Mouse (Mus musculus) heart, embryonic 12.5 days (tissue): Measurements from ENCODE around the gene Actr1a. TPM values are rescaled to one million over a fixed set of nuclear protein-coding genes. Genes with fewer than 3 reads are reported as not detected.

Source experiments
- ATAC-seq: fragments of 200-750 bp; cut with Nextera tagmentation; 2 replicates; pipeline ENCODE4 v1.8.0; 2017; ENCODE audit warnings: moderate TSS enrichment, moderate library complexity; ENCODE audit not compliant: insufficient number of reproducible peaks, low FRiP score
- H3K27ac ChIP-seq: fragments of 300-500 bp; sonication (generic); 2 replicates; pipeline ENCODE4 v1.5.1; 2016; ENCODE audit warnings: mild to moderate bottlenecking, moderate library complexity; ENCODE audit not compliant: poor library complexity, severe bottlenecking
- H3K27me3 ChIP-seq: fragments of 300-500 bp; sonication (generic); replicated peaks from 2 replicates; pipeline ENCODE4 v1.6.1; 2016; ENCODE audit warnings: mild to moderate bottlenecking, moderate library complexity
- H3K36me3 ChIP-seq: fragments of 300-500 bp; sonication (generic); 2 replicates; pipeline ENCODE4 v1.6.1; 2016; ENCODE audit warnings: mild to moderate bottlenecking, moderate library complexity
- H3K4me1 ChIP-seq: fragments of 300-500 bp; sonication (generic); replicated peaks from 2 replicates; pipeline ENCODE4 v1.6.1; 2016; ENCODE audit warnings: mild to moderate bottlenecking
- H3K4me2 ChIP-seq: fragments of 300-500 bp; sonication (generic); 2 replicates; pipeline ENCODE4 v1.6.1; 2016; ENCODE audit warnings: mild to moderate bottlenecking, moderate library complexity
- H3K4me3 ChIP-seq: fragments of 300-500 bp; sonication (generic); 2 replicates; pipeline ENCODE4 v1.5.1; 2016; ENCODE audit warnings: mild to moderate bottlenecking
- H3K9ac ChIP-seq: fragments of 300-500 bp; sonication (generic); 2 replicates; pipeline ENCODE4 v1.6.1; 2016; ENCODE audit warnings: mild to moderate bottlenecking, moderate library complexity
- H3K9me3 ChIP-seq: fragments of 300-500 bp; sonication (generic); replicated peaks from 2 replicates; pipeline ENCODE4 v1.6.1; 2016; ENCODE audit warnings: mild to moderate bottlenecking, moderate library complexity
- WGBS: fragments of 180-500 bp; shearing (Covaris S2); methylation state at CpG from one replicate; pipeline ENCODE4 v1.1.7; 2016; 5-methylcytosine and 5-hydroxymethylcytosine counted together
- polyA plus RNA-seq: library from polyadenylated mRNA; unstranded; fragments of >200 nt; fragmentation: Nextera tagmentation; extraction: Ambion mirVana; gene quantifications from 2 replicates; pipeline ENCODE4 v1.2.1, GENCODE M21; 2016

The Actr1a gene
- polyA plus RNA-seq, 1 experiment from 2014 or later: 118 TPM

- no peak for ATAC-seq
- Histone ChIP-seq H3K27me3 (peaks cover 7% of the 10 kb centered on the region; the same call in 1 of the 2 replicates), H3K9me3 (no peaks in the 10 kb centered on the region), H3K36me3 (no peaks in the 10 kb centered on the region), H3K4me3 (peak overlapping the region; percentile 74), H3K4me1 (peaks cover 7% of the 10 kb centered on the region), H3K9ac (peak overlapping the region; percentile 78), H3K4me2 (peak overlapping the region; percentile 78), H3K27ac (no peak overlapping the region)
- 41% methylated on average over 15 of the region's 15 CpGs for WGBS
Measured at GRCm38 (mm10) chr19:46337719-46338330, 57.7 kb downstream of the Actr1a start.

- WGBS: 85% methylated on average over 3 of the region's 3 CpGs
- no peak overlapping the region for H3K4me3 ChIP-seq
- no peaks in the 10 kb centered on the region for H3K27me3 ChIP-seq
- H3K9me3 ChIP-seq: no peaks in the 10 kb centered on the region
- no peak overlapping the region for H3K27ac ChIP-seq
- H3K4me2 ChIP-seq: no peak overlapping the region
- no peak overlapping the region for H3K9ac ChIP-seq
- H3K36me3 ChIP-seq: peaks cover 18% of the 10 kb centered on the region
- H3K4me1 ChIP-seq: peaks cover 13% of the 10 kb centered on the region
- ATAC-seq: no peak
Measured at GRCm38 (mm10) chr19:46333906-46334305, 61.6 kb downstream of the Actr1a start.

GRCm38 (mm10) chr19:46332721-46333339 lies 62.7 kb downstream of the Actr1a start:
- H3K9ac ChIP-seq: no peak overlapping the region
- H3K4me1 ChIP-seq: peaks cover 13% of the 10 kb centered on the region
- WGBS: 73% methylated on average over 7 of the region's 7 CpGs
- peaks cover 18% of the 10 kb centered on the region for H3K36me3 ChIP-seq
- no peak overlapping the region for H3K4me2 ChIP-seq
- no peak overlapping the region for H3K4me3 ChIP-seq
- H3K27ac ChIP-seq: no peak overlapping the region
- H3K27me3 ChIP-seq: no peaks in the 10 kb centered on the region
- ATAC-seq: no peak
- no peaks in the 10 kb centered on the region for H3K9me3 ChIP-seq

GRCm38 (mm10) chr19:46331936-46332335 lies 63.6 kb downstream of the Actr1a start:
- H3K27me3 ChIP-seq: peaks cover 7% of the 10 kb centered on the region
- no peak overlapping the region for H3K4me3 ChIP-seq
- no peak overlapping the region for H3K27ac ChIP-seq
- peaks cover 17% of the 10 kb centered on the region for H3K4me1 ChIP-seq
- no peak overlapping the region for H3K9ac ChIP-seq
- H3K4me2 ChIP-seq: no peak overlapping the region
- peaks cover 18% of the 10 kb centered on the region for H3K36me3 ChIP-seq
- WGBS: 86% methylated on average over 3 of the region's 3 CpGs
- no peaks in the 10 kb centered on the region for H3K9me3 ChIP-seq
- no peak for ATAC-seq

GRCm38 (mm10) chr19:46331326-46331725 lies 64.2 kb downstream of the Actr1a start:
- Histone ChIP-seq H3K9ac (no peak overlapping the region), H3K4me1 (peaks cover 22% of the 10 kb centered on the region), H3K27me3 (peaks cover 13% of the 10 kb centered on the region), H3K4me2 (no peak overlapping the region), H3K4me3 (no peak overlapping the region), H3K27ac (no peak overlapping the region), H3K9me3 (no peaks in the 10 kb centered on the region), H3K36me3 (peaks cover 18% of the 10 kb centered on the region)
- ATAC-seq: no peak
- WGBS: 89% methylated on average over 14 of the region's 14 CpGs

- Histone ChIP-seq H3K36me3 (peaks cover 18% of the 10 kb centered on the region), H3K27ac (no peak overlapping the region), H3K4me2 (no peak overlapping the region), H3K9me3 (no peaks in the 10 kb centered on the region), H3K4me3 (no peak overlapping the region), H3K4me1 (peaks cover 22% of the 10 kb centered on the region), H3K9ac (no peak overlapping the region), H3K27me3 (peaks cover 20% of the 10 kb centered on the region)
- no peak for ATAC-seq
- WGBS: 85% methylated on average over 12 of the region's 12 CpGs
Measured at GRCm38 (mm10) chr19:46330696-46331095, 64.9 kb downstream of the Actr1a start.

- Histone ChIP-seq H3K9ac (no peak overlapping the region), H3K4me3 (no peak overlapping the region), H3K27me3 (peaks cover 27% of the 10 kb centered on the region), H3K4me1 (peaks cover 22% of the 10 kb centered on the region), H3K27ac (no peak overlapping the region), H3K9me3 (no peaks in the 10 kb centered on the region), H3K4me2 (peak overlapping the region; percentile 18; the same call in 1 of the 2 replicates), H3K36me3 (peaks cover 18% of the 10 kb centered on the region)
- 4% methylated on average over 16 of the region's 16 CpGs for WGBS
- peak; percentile 19; the same call in 1 of the 2 replicates for ATAC-seq
Measured at GRCm38 (mm10) chr19:46329951-46330350, 65.6 kb downstream of the Actr1a start.

GRCm38 (mm10) chr19:46329031-46329641 lies 66.4 kb downstream of the Actr1a start:
- peak overlapping the region; percentile 99 for H3K4me2 ChIP-seq
- peaks cover 22% of the 10 kb centered on the region for H3K4me1 ChIP-seq
- H3K9ac ChIP-seq: peak overlapping the region; percentile 84
- H3K9me3 ChIP-seq: no peaks in the 10 kb centered on the region
- peaks cover 35% of the 10 kb centered on the region for H3K27me3 ChIP-seq
- ATAC-seq: peak; percentile 10
- peak overlapping the region; percentile 81 for H3K4me3 ChIP-seq
- peaks cover 18% of the 10 kb centered on the region for H3K36me3 ChIP-seq
- H3K27ac ChIP-seq: no peak overlapping the region
- 1% methylated on average over 54 of the region's 54 CpGs for WGBS

GRCm38 (mm10) chr19:46328081-46329030 lies 67.2 kb downstream of the Actr1a start, which contains the start of gene Fbxl15:
Fbxl15 (plus strand) TSS chr19:46328184.
- H3K4me2 ChIP-seq: peak within 1 kb of the TSS; percentile 99
- peaks cover 22% of the 10 kb centered on the region for H3K4me1 ChIP-seq
- peak within 1 kb of the TSS; percentile 84 for H3K9ac ChIP-seq
- WGBS: under 1% methylated on average over 81 of the region's 81 CpGs
- peak; percentile 88 for ATAC-seq
- peak within 1 kb of the TSS; percentile 81 for H3K4me3 ChIP-seq
- H3K27ac ChIP-seq: peak within 1 kb of the TSS; percentile 70
- no peaks in the 10 kb centered on the region for H3K9me3 ChIP-seq
- peaks cover 43% of the 10 kb centered on the region for H3K27me3 ChIP-seq
- peaks cover 18% of the 10 kb centered on the region for H3K36me3 ChIP-seq

GRCm38 (mm10) chr19:46327531-46328064 lies 68.0 kb downstream of the Actr1a start:
- WGBS: 27% methylated on average over 14 of the region's 14 CpGs
- Histone ChIP-seq H3K9ac (peak overlapping the region; percentile 84; the same call in 1 of the 2 replicates), H3K4me3 (peak overlapping the region; percentile 81), H3K36me3 (peaks cover 18% of the 10 kb centered on the region), H3K27ac (no peak overlapping the region), H3K4me1 (peaks cover 22% of the 10 kb centered on the region), H3K27me3 (peaks cover 50% of the 10 kb centered on the region), H3K9me3 (no peaks in the 10 kb centered on the region), H3K4me2 (peak overlapping the region; percentile 99)
- no peak for ATAC-seq
